Mouse (Mus musculus): ENCODE data around the gene Efemp1.

The Efemp1 gene

DNA sequence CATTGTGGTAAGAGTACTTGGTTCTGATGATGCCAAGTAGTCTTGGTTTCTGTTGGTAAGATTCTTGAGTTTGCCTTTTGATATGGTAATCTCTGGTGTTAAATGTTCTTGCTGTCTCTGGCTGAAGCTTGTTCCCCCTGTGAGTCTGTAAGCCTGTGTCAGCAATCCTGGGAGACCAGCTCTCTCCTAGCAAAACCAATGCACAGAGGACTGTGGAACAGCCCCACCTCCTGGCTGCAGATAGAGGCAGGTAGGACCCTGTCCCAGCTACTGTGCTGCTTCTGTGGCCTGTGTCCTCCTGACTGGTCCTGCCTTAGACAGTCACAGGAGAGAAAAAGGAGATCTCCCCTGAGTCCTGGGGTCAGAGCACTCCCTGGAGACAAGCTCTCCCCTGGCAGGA lies 81.4 kb downstream of the Efemp1 start:
- no peak for DNase-seq (ENCODE audit: low spot score)

DNA sequence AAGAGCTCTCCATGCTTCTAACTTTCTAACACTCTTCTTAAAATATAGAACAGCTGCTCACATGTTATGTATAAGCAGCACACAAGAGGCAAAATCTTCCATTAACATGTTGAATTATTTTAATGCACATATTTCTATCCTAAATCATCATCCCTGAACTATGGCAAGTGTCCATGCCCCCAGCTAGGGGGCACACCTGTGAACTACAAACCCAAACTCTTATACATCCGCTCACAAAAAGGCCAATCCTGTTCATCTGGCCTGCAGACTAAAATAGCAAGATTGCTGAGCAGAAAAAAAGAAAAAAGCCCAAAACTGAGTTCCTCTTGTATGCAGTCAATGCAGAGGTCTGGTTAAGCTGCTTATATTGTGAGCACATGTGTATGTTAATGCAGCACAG lies 86.6 kb downstream of the Efemp1 start:
- no peak for DNase-seq (ENCODE audit: low spot score)

DNA sequence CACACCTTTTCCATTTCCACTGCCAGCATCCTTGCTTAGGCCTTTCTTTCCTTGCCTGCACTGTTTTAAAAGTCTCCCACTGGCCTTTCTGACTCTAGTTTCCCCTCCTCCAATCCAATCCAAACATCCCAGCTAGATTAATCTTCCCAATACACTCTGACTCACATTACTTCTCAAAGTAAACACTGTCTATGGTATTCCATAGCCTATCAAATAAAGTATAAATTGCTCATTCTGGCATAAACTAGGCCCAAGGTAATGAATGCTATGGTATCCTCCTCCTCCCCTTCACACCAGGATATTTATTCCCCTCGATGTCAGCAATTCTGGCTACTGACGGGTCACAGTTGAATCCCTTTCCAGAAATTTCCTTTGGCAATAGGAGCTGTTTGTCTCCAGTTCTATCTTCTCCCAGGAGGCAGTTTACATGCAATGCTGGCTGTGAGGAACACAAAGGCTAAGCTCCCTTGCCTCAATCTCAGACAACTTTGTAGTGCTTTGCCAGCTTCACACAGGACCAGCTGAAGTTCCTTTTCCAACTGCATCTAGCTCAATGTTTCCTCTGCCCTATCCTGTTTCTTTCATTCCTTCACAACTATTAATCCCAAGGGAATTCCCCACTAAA lies 98.7 kb downstream of the Efemp1 start:
- no peak for DNase-seq (ENCODE audit: low spot score)

DNA sequence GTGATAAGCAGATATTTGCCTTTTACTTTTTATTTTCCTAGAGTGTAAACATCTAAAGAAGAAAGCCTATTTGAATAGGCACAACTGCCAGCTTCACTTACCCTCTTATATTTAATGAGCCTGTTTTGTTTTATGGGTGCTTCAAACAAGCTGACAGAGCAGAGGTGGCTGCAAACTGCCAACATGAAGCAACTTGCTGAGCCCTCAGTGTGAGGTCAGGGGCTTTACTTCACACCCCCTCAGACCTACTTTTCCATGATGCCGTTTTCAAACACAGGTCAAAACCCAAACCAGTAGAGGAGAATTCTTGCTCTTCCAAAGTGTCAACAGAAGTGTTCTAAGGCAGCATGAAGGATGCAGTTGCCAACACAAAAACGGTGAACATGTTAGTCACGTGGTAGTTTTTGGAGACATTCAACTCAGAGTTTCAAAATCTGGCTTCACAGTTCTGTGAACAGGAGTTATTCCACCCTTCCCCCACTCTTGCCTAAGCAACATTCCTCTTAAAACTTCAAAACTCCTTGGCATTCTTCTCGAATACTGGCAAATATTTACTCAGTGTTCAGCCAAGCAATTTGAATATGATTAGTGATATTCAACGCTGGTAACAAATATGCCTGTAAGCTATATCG lies 101.8 kb downstream of the Efemp1 start:
- no peak for DNase-seq (ENCODE audit: low spot score)

DNA sequence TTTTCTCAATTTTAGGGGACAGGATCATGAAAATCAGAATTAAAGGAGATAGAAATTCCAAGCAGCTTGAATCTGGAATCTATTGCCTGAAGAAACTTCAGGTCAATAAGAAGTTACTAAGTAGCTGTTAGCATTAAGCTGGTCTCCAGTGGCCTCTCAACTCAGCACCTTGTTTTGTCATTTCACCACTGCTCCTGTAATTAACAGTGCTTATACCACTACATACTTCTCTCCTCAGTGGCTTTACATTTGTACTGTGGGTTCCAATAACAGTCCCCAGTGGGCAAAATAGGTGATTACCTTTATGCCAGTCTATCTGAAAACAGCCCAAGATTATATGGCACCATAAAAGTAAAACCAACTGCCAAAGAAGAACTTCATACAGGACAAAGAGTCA lies 102.3 kb downstream of the Efemp1 start:
- no peak for DNase-seq (ENCODE audit: low spot score)

DNA sequence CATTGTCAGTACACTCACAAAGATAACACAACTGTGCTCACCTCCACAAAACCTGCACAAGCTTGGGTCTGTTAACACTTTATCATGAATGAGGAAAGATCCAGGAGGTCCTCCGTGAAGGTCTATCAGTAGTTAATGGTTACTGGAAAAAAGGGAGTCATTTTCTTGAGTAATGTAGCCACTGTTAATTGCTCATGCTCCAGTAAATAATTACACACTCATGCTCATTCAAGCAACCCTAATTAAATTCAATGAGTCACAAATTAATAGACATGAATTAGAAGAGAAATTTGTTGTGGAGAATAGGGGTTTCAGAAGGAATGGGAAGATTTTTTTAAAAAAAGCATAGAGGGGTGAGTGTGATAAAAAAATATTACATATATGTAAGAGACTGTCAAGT lies 108.4 kb downstream of the Efemp1 start:
- no peak for DNase-seq (ENCODE audit: low spot score)

All from yolk sac, embryonic 10.5 days (tissue).